Mouse (Mus musculus) brain, adult 2 months (tissue): Measurements from ENCODE around the gene Zfp292.
A peak's percentile ranks its signal among the peaks of the same experiment; 100 is the strongest.

ENCODE experiments used
- DNase-seq: peaks from one replicate; pipeline ENCODE4 v3.0.0; 2011; ENCODE audit warnings: low read depth, low spot score

Gene Zfp292

DNA sequence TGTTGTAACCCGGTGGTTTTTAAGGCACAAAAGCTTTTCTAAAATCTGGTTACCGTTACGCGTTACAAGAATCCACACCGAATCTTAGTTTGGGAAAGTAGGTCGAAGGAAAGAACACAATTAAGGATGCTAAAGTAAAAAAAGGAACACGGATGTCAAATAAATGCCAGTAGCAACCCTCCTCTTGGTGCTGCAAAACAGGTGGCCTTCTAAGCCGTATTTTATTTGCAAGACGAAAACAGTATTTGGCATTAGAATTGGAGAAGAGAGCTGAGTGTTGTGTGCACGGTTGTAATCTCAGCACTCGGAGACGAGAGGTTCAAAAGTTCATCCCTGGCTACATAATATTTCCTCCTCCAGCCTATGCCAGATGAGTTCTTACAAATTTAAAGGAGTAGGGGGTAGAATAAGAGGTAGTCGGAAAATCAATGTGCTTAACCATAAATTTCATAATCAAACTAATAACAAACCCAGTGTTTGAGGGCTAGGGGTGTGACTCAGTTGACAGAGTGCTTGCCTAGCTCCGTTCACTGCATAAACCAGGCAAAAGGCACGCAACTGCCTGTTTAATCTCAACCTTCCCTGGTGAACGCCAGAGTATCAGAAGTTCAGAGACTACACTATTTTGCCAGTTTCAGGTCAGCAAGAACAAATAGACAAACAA is 738 bp upstream of the Zfp292 start:
- no peak for DNase-seq

DNA sequence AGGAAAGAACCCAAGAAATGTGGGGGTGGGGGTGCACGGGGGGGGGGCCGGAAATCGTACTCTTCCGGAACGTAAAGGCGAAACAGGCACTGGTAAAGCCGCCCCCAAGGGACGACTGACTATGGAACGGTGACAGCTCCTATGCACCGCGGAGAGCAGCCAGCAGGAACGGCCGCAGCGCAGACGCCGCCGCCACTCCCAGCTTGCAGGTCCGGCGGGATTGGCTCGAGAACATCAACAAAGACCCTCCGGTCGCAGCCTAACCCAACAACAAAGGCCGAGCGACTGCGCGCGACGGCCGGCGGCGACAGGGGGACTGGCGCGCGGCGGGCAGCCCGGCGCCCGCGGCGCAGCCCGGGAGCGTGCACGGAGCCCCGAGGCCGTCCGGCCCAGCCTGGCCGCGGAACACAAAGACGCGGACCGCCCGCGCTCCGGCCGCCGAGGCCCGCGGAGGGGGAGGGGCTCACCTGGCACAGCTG is 430 bp downstream of the Zfp292 start:
- DNase-seq, result peak; percentile 67

DNA sequence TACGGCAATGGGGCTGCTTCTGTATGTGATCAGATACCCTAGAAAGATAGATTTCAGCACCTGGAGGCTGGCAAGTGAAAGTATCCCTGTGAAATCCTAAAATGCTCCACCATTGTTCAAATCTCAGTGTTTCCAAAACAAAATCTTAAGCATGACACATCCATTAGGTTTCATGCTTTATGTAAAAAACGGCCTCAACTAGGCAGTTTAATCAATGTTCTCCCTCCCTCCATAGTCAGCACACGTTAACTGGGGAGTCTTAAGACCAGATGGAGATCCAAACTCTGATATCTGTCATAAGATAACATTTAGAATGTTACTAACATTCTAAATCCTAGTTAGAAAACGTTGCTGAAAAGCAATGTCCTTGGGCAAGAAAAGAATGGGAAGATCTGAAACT is 909 bp downstream of the Zfp292 start:
- no peak for DNase-seq

DNA sequence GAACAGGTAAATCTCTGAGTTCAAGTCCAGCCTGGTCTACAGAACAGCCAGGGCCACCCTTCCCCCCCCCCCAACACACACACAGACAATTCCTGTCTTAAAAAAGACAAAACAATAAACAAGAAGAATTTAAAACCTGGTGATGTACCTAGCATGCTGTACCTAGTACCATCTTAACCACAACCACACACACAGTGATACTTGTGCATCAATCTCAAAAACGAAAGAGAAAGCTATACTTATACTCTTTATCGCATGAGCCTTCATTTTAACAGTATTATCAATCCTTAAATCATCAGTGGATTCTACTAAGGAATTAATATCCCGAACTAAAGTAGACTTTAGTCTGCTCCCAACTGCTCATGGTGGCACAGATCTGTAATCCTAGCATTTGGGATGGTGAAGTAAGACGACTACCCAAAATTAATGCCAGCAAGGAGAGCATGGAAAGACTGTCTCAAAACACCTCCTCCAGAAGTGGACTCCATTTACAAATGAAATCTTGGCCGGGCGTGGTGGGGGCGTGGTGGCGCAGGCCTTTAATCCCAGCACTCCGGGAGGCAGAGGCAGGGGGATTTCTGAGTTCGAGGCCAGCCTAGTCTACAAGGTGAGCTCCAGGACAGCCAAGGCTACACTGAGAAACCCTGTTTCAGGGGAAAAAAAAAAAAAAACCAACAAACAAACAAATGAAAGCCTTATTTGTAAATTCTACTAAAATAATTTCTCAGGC is 1.7 kb downstream of the Zfp292 start:
- DNase-seq, result no peak

DNA sequence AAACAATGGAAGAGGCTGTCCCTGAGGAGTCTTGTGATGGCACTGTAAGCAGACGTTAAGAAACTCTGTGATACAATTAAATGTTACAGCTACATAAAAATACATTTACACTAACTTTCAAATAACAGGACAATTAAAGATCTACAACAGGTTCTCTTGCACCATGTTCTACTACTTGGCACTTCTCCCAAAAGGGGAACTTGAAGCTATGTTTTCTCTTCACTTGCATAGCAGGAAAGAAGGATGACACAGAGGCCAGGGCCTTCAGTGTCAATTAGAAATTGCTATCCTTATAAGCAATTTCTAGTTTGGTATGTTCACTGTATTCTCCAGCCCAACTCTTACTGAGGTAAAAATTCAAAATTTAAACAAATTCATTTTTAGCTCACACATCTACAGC is 8.5 kb downstream of the Zfp292 start:
- peak; percentile 11 for DNase-seq

DNA sequence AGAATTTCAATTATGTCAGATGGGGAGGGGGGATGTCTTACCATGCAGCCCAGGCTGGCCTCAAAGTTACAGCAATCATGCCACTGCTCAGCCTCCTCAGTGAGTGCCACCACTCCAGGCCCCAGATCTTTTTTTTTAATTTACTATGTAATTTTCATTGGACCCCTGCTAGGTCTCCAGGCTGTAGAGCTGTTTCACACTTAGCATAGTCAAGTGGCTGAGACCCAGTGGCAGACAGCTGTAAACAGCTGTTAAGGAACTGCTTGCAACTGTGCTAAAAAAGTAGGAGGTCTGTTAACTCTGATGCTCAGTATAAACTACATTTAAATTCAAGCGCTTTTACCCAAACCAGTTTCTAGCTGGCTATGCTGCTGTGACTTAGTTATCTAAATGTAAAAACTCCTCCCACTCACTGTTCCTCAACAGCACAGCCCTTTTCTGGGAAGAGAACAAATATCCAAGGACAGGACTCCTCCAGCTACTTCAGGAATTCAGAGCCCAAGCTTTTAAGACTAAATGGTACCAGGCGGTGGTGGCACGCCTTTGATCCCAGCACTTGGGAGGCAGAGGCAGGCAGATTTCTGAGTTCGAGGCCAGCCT is 9.8 kb downstream of the Zfp292 start:
- DNase-seq, result peak; percentile 24

DNA sequence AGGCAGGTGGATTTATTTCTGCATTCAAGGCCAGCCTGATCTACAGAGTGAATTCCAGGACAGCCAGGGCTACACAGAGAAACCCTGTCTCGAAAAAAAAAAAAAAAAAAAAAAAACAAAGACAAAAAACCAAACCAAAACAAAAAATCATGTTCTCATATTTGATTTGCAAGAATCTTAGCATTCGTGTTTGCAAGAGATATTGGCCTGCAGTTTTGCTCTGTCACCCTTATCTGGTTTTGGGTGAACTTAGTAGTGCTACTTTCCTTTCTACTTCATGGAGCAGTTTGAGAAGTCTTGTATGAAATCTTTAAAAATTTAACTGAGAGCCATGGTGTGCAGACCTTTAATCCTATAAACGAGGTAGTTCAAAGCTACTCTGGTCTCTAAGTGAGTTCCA is 12.9 kb downstream of the Zfp292 start:
- DNase-seq, result no peak

DNA sequence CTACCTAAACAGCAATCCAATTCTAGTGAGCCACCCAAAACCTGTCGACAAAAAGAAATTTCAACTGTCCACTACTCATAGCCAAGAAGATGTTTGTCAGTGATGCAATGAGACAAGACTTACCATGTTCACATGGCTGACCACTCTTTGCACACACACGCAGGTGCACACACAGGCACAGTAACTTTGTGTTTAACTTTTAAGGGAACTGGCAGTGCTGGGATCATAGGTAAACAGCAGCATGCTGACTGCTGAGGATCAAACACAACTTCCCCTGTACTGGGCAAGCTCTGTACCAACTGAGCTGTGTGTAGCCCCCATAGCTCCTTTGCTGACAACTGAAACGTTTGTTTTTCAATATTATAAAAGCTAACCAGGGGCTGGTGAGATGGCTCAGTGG is 21.3 kb downstream of the Zfp292 start:
- DNase-seq, result no peak

DNA sequence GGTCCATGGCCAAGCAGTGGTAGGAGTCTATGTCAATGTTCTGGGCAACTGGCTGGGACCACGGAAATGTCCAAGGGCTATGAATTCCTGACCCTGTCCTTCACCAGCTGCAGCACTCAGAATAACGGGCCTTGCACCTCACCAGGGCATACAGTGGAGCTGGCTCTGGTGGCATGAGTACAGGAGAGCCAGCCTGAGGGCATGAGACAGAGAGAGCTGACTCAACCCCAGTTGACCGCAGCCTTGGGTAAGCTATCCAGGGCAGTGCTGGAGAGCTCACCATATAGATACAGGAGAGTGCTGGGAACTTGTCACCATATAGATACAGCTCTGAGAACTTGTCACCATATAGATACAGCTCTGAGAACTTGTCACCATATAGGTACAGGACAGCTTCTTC is 23.3 kb downstream of the Zfp292 start:
- no peak for DNase-seq

DNA sequence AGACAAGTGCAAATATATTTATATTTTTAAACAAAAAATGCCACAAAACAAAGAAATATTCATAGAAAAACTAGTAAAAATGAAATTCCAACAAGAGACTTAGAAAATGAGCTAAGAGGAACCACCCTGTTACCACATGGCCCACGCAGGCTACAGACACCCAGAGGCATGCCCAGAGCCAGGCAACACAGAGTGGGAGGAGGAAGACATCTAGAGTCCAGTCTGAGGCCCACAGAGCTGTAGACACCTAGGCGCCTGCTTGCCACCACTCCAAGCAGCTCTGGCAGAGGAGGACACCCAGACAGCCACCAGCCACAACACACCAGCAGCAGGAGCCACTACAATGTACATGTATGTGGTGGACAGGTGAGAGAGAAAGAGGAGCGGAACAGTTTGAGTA is 23.9 kb downstream of the Zfp292 start:
- DNase-seq, result no peak

DNA sequence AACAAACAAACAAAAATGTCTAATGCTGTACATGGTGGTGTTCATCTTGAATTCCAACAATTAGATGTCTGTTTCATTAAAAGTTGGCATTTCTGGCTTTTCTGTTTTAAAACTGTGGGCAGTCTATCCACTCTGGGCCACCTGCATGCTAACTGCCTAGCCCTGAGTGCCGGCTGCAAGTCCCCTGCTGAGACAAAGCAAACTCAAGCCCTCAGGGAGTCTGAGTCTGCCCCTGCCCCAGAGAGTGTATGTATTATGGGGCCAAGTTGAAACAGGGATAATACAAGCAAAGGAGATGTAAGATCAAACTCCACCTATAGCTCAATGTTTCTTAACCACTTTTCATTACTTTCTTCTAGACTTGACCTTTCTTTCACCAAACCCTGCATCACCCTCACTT is 26.8 kb downstream of the Zfp292 start:
- DNase-seq, result no peak

DNA sequence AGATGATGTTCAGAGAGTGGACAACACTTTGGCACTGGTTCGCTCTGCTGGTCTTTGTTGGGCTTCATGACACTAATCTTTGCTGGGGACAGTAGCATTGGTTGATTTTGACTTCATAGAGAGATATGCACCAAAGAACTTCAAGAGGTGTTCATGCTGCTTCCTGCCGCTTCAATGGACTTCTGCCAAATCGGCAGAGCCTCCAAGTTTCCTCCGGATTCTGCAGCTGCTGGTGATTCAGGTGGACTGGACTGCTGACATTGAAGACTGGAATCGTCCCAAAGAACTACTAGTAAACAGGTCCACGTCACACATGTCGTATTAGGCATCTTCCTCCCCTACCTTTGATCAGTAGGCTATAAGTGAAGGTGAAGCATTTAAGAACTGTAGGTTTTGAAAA is 30.7 kb downstream of the Zfp292 start:
- peak; percentile 48 for DNase-seq

DNA sequence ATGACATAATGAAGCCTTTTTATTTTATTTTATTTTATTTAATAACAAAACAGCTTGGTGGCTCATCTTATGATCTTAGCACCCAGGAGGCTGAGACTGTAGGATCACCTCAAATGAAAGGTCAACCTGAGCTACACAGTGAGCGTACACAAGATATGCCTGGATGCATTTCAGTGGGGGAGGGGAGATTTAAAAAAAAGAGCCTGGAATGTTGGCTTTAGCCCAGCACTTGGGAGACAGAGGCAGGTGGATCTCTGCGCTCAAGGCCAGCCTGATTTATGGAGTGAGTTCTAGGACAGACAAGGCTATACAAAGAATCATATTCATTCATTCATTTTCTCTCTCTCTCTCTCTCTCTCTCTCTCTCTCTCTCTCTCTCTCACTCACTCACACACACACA is 32.6 kb downstream of the Zfp292 start:
- no peak for DNase-seq

DNA sequence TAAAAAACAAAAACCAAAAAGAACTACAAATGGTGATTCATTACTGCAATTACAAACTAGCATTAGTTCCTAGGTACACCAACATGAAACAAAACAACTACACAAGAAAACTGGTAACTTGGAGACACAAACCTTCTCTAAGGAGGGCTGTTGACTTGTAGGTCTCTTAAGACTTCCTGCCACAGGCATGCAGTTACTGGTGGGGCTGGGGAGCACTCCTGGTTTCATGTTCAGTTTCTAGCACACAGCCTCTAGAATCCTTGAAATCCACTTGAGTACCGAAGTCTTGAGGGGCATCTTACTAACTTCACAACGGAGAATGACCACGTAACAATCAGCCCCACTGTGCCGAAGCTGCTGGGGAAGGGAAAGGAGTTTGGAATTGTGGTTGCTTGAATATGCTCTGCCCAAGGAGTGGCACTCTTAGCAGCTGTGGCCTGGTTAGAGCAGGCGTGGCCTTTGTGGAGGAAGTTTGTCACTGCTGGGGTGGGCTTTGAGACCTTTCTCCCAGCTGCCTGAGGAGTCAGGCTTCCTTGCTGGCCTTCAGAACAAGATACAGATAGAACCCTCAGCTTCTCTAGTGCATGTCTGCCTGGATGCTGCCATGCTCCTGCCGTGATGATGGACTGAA is 35.0 kb downstream of the Zfp292 start:
- DNase-seq, result no peak

DNA sequence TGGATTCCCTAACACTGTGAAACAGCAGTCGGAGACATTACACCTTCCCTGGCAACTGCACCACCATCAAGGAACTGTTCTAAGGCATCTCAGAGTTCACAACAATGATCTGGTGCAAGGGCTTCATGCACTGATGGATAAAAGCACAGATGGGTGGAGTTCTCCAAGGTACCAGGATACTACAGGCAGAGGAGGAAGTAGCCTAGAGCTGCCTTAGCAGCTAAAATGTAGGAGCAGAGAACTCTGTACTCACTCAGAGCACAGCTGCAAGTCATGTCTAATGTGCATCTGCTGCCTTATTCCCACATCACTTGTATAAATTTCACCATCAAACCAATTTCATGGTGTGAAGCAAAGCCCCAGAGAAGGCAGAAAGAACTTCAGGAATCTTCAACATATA is 38.9 kb downstream of the Zfp292 start:
- DNase-seq, result no peak

DNA sequence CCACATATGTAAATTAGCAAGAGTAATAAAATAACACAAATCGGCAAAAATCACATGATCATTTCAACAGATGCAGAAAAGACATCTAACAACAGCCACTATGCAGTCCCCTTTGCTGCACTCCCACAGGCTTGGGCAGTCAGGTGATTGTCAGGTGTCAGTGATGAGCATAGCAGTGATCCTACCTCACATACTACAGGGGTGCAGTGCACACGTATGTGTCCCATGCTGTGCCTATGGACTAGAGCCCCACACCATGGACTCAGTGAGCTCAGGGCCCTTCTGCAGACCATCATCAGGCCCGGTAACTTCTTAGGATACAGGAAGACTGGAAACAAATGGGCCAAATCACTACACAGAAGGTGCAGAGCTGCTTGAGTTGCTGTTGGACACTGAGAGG is 39.9 kb downstream of the Zfp292 start:
- no peak for DNase-seq

DNA sequence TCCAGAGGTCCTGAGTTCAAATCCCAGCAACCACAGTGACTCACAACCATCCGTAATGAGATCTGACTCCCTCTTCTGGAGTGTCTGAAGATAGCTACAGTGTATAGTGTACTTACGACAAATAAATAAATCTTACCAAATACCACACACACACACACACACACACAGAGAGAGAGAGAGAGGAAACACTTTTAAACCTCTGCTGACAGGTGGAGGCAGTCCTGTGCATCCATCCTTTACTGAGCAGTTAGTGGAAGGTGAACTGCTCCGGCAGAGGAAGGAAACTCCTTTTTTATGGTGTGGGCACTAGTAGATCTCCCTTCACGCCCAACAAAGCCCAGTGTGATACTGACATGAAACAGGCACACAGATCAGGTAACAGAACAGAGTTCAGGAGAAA is 51.3 kb downstream of the Zfp292 start:
- DNase-seq, result no peak

DNA sequence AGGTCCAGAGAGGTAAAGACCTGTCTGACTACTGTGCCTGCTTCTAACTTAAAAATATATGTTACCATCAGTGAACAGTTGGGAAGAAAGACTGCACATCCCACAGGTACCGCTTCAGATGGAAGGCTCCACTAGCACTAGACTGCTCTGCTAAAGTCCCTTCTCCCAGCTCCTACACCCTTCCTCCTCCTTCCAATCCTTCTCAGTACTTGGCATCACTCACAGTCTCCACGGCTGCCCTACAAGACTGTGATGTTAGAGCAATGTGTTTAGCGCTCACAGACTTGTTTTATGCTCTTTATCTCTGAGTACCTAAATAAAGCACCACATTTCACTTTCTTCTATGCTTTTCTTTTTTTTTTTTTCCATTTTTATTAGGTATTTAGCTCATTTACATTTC is 53.3 kb downstream of the Zfp292 start:
- DNase-seq, result peak; percentile 71

DNA sequence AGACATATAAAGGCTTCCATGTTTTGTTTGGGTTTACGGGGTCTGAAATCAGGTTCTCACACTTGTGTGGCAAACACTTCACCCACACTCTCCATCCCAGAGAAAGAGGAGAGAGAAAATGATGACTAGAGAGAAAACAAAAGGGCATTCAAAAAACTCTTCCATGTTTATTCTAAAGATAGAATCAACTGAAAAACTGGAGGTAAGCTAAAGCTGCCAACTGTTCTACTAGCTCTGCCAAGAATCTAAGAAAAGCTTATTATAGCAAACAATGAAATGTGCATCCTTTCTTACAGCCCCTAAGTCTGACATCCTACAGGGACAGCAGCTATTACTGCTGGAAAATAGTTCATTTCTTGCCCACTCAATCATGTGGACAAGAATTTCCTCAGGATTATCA is 58.9 kb downstream of the Zfp292 start:
- DNase-seq, result peak; percentile 85

DNA sequence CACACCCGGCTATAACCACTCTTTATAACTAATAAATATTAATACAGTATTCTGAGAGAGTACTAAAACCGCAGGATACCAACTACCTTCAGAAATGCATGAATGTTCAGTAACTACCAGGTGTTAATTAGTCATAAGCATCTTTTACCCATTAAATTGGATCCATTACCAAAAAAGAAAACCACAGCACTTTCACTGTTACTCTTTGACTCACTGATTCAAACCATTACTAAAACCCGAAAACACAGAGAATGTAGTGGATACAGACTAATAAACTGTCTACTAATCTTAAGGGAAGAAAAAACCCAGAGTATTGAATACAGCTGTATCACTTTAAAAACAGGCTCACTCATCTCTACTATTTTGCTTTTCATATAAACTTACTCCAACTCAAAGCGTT is 62.9 kb downstream of the Zfp292 start:
- no peak for DNase-seq

DNA sequence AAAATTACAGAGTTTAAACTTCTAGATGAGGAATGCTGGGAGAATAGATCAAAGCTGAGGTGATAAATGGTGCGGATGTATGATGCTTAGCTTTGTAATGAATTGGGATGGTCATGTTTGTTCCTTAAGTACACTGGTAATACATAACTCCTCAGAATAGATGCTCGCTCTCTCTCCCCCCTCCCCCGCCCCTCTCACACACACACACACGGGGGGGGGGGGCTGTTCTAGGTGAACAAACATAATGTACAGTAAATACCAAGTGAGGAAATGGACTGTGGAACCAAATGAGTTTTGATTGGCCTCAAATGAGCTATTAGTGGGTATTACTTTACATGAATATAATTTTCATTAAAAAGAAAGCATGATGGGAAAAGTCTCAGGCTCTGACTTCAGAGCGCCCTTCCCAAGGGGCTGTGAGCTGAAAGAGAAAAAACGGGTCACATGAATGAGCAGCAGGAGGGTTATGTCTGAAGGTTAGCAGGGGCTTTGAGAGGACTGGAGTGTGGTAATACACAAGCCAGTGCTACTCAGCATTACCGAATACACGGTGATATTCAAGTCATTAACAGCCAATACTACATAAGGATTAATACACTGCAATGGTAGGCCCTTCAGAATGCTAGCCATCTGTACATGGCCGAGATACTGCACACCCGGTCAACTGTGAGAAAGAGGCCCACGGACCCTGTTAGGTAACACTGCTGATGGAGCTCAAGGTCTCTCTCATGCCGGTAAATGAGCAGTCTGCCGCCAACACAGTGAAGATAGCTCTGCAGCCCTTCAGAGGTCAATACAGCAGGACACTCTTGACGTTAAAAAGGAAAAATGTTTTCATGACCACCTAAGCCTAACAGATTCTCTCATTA is 81.4 kb downstream of the Zfp292 start:
- no peak for DNase-seq

DNA sequence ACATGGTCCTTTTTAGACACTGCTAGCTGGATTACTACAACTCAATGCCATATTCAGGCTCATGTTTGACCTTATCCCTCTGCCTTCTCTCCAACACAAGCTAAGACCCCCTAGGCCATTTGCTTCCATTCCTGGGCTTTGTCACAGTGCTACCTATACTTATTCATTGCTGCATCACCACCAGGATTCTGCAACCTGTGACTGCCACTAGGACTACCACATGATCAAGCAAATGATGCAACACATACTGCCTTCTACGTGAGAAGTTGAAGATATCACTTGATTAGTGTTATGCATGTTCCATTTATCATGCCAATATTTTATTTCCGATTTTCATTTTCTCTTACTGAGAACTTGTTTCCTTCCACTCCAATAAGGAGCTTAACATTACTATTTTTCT is 84.8 kb downstream of the Zfp292 start:
- no peak for DNase-seq
